10 mouse cellular contexts compared by ENCODE assay signal in the genomic region with DNA sequence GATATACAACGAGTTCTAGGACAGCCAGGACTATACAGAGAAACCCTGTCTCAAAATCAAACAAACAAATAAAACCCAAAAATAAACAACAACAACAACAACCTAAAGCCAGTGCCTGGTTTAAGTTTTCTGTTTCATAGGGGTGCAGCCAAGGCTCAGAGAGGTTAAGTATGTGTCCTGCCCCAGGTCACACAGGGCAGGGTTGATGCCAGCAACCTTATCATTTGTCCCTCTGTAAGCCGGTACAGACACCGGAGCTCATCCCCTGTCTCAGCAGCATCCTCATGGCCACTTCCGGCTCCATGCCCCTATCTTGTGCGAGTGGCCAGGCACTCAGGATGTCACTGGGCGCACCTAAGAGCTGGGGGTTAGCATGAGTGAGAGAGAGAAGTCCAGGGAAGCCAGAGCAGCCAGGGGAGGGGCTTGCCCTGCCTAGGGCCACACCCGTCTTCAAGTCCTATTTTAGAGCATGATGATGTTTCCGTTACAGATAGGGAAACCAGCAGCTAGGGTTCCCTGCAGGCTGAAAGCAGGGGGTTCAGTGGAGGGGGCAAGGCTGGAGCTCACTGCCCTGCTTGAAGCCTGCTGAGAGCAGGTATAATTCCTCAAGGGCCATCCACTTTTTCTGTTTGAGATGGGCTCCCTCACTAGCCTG. TPM values are rescaled to one million over a fixed set of nuclear protein-coding genes. Genes with fewer than 3 reads are reported as not detected.
DNase-seq lines count a peak whose midpoint lies in the region; ATAC-seq and TF ChIP-seq lines count a peak whose summit lies in the region.
"Had no signal": no experiment of that assay in that cellular context is flagged by ENCODE, and none has a peak within 500 bp of the region (broad histone marks: within the 10 kb centered on the region; RNA-seq: fewer than 3 reads in every experiment).

No protein-coding gene starts in this region.

- no peak for DNase-seq in heart, adult 2 months
- peak; percentile 83 for DNase-seq in MEL (ENCODE audit: low read depth, low spot score)
- peak; percentile 13 for DNase-seq in naive thymus-derived CD4-positive, alpha-beta T cell, adult 2 months (ENCODE audit: low read depth)
- DNase-seq in MN1 (ENCODE audit: low spot score) = no peak
- no peak for DNase-seq in kidney, postnatal 14 days
- DNase-seq in retina, postnatal 1 day = no peak
- DNase-seq: embryo, embryonic 11 days had no signal

- no peak for TF ChIP-seq POLR2A in heart, adult 2 months (IDR thresholded peaks at IDR 0.05; ENCODE audit: insufficient read depth, low read depth, low read length)
- TF ChIP-seq POLR2A in MEL (IDR thresholded peaks at IDR 0.05; ENCODE audit: control insufficient read depth in 1 of 2, insufficient read depth in 1 of 2, low read depth in 1 of 2, low read length in 2 of 2, poor library complexity in 1 of 2) = peak; percentile 29 to 65; a peak in 2 of 4 replicates

- H3K36me3 ChIP-seq in heart, embryonic 15.5 days = no peaks in the 10 kb centered on the region
- no peaks in the 10 kb centered on the region for H3K36me3 ChIP-seq in heart, adult 2 months (ENCODE audit: control insufficient read depth, insufficient read depth, low read length)
- peaks cover 0 to 19% of the 10 kb centered on the region in 2 experiments; a peak in 2 of 4 replicates for H3K36me3 ChIP-seq in MEL (ENCODE audit: control insufficient read depth in 1 of 2, insufficient read depth in 2 of 2, low read length in 2 of 2)

- no peaks in the 10 kb centered on the region for H3K9me3 ChIP-seq in heart, embryonic 15.5 days (replicated peaks)
- H3K9me3 ChIP-seq in MEL (replicated peaks; ENCODE audit: insufficient read depth, low read length) = no peaks in the 10 kb centered on the region

- no peak for TF ChIP-seq CTCF in heart, adult 2 months (IDR thresholded peaks at IDR 0.05)
- no peak for TF ChIP-seq CTCF in MEL (IDR thresholded peaks at IDR 0.05 in 2 of 3, conservative IDR thresholded peaks at IDR 0.05 in 1 of 3; ENCODE audit: control insufficient read depth in 1 of 3, insufficient read depth in 1 of 3, low read depth in 2 of 3, low read length in 3 of 3, poor library complexity in 1 of 3, severe bottlenecking in 1 of 3)

- H3K4me2 ChIP-seq in heart, embryonic 15.5 days = peak overlapping the region; percentile 4; the same call in 1 of the 2 replicates

- intact Hi-C loops in heart, adult 2 months (cut with DNase I) = no loop called here

- H3K4me1 ChIP-seq in heart, embryonic 15.5 days (replicated peaks) = peaks cover 59% of the 10 kb centered on the region
- H3K4me1 ChIP-seq in heart, adult 2 months (ENCODE audit: control insufficient read depth, insufficient read depth, low read length) = peaks cover 5% of the 10 kb centered on the region
- H3K4me1 ChIP-seq in MEL (ENCODE audit: control insufficient read depth in 1 of 2, insufficient read depth in 2 of 2, low read length in 2 of 2) = peaks cover 12 to 29% of the 10 kb centered on the region in 2 experiments

- TF ChIP-seq RAD21 in MEL (IDR thresholded peaks at IDR 0.05; ENCODE audit: low read depth, low read length) = no peak

- no peak for TF ChIP-seq EP300 in heart, adult 2 months (IDR thresholded peaks at IDR 0.05; ENCODE audit: insufficient read depth, low read depth, low read length)
- peak; percentile 50 to 72 for TF ChIP-seq EP300 in MEL (IDR thresholded peaks at IDR 0.05; ENCODE audit: low read depth in 1 of 2, low read length in 2 of 2)

- H3K4me3 ChIP-seq in heart, embryonic 15.5 days = no peak overlapping the region
- H3K4me3 ChIP-seq in heart, adult 2 months = no peak overlapping the region
- H3K4me3 ChIP-seq in MEL (ENCODE audit: control insufficient read depth in 1 of 2, insufficient read depth in 1 of 2, low read depth in 2 of 2, low read length in 2 of 2) = peak overlapping the region; percentile 7 to 20; a peak in 3 of 4 replicates

- H3K79me2 ChIP-seq in heart, adult 2 months (replicated peaks; ENCODE audit: control insufficient read depth, insufficient read depth, low read length) = no peaks in the 10 kb centered on the region
- no peaks in the 10 kb centered on the region for H3K79me2 ChIP-seq in MEL (ENCODE audit: control insufficient read depth, insufficient read depth, low read length, poor library complexity)

- WGBS in heart, embryonic 15.5 days = 39% methylated on average over 8 of the region's 8 CpGs
- 23% methylated on average over 8 of the region's 8 CpGs for WGBS in heart, adult 2 months

- no peak overlapping the region for H3K9ac ChIP-seq in heart, embryonic 15.5 days
- H3K9ac ChIP-seq in heart, adult 2 months (ENCODE audit: low read depth, low read length) = no peak overlapping the region
- H3K9ac ChIP-seq in MEL (ENCODE audit: control insufficient read depth, low read depth, low read length, poor library complexity, severe bottlenecking) = peak overlapping the region; percentile 56

- H3K27me3 ChIP-seq in heart, embryonic 15.5 days = no peaks in the 10 kb centered on the region
- no peaks in the 10 kb centered on the region for H3K27me3 ChIP-seq in heart, adult 2 months (ENCODE audit: control insufficient read depth, insufficient read depth, low read length)
- H3K27me3 ChIP-seq in MEL (ENCODE audit: control insufficient read depth in 1 of 2, insufficient read depth in 2 of 2, low read length in 2 of 2) = no peaks in the 10 kb centered on the region

- ATAC-seq in heart, embryonic 15.5 days (replicated peaks; ENCODE audit: insufficient number of reproducible peaks, insufficient read depth, low FRiP score, low read depth) = no peak
- peak; percentile 33 for ATAC-seq in granulocyte monocyte progenitor cell, adult 5-6 weeks (replicated peaks; ENCODE audit: poor library complexity, severe bottlenecking)
- ATAC-seq: intestine, postnatal 0 days had no signal

- H3K27ac ChIP-seq in heart, embryonic 15.5 days = peak overlapping the region; percentile 24
- no peak overlapping the region for H3K27ac ChIP-seq in heart, adult 2 months
- peak overlapping the region; percentile 74 for H3K27ac ChIP-seq in MEL (ENCODE audit: control insufficient read depth, low read depth, low read length)

TF ChIP-seq in MEL, 35 proteins besides CTCF, POLR2A, EP300 and RAD21:
- TF ChIP-seq TCF12 (IDR thresholded peaks at IDR 0.05; ENCODE audit: low read depth, low read length) (peak; percentile 50; the same call in 1 of the 2 replicates), NELFE (IDR thresholded peaks at IDR 0.05; ENCODE audit: low read depth, low read length) (peak; percentile 42), MEF2A (IDR thresholded peaks at IDR 0.05; ENCODE audit: extremely low read depth, insufficient replicate concordance, low read depth, low read length, poor library complexity, severe bottlenecking) (peak; percentile 91), CHD2 (IDR thresholded peaks at IDR 0.05; ENCODE audit: low read length) (no peak), GATA1 (IDR thresholded peaks at IDR 0.05; ENCODE audit: low read depth, low read length) (peak; percentile 32; the same call in 1 of the 2 replicates), USF2 (IDR thresholded peaks at IDR 0.05; ENCODE audit: borderline replicate concordance in 1 of 2, insufficient read depth in 1 of 2, low read depth in 1 of 2, low read length in 2 of 2) (no peak), MAX (IDR thresholded peaks at IDR 0.05; ENCODE audit: low read length) (0 out of 2 replicates have a peak, but pooled peaks have one; percentile 13), MXI1 (IDR thresholded peaks at IDR 0.05; ENCODE audit: low read depth, low read length) (no peak), SIN3A (IDR thresholded peaks at IDR 0.05; ENCODE audit: low read length) (peak; percentile 63; the same call in 1 of the 2 replicates), TBP (IDR thresholded peaks at IDR 0.05; ENCODE audit: low read depth, low read length) (peak; percentile 68), ETS1 (IDR thresholded peaks at IDR 0.05; ENCODE audit: low read depth, low read length) (peak; percentile 46; the same call in 1 of the 2 replicates), HCFC1 (IDR thresholded peaks at IDR 0.05; ENCODE audit: low read depth, low read length) (no peak)
TF ChIP-seq in MEL: peak in this region for 8.

RNA-seq across cellular contexts. Expression of a gene that starts 12.3 kb away (rescaled TPM):
- 1.3 and 2.5 TPM in 2 replicates for polyA plus RNA-seq in heart, embryonic 15.5 days (2015; fragmentation: Nextera tagmentation; extraction: Ambion mirVana)
- total RNA-seq in heart, adult 2 months (2021) = 1 to 10 TPM; 1.1 to 1.2 TPM
- 0.84 and 0.94 TPM in 2 replicates for polyA plus RNA-seq in heart, adult 2 months (2012; rRNA removed)
- 0.03 TPM in 1 of 2 replicates, not detected in the other for total RNA-seq in MEL (2012; rRNA removed)
- not detected for polyA plus RNA-seq in MEL (2012; ENCODE audit: insufficient read depth in 1 of 2, insufficient read length in 2 of 2, low read depth in 1 of 2, low replicate concordance in 2 of 2, missing spikeins in 1 of 2)
- total RNA-seq in granulocyte monocyte progenitor cell, adult 5-6 weeks (2014; fragmentation: Nextera tagmentation) = not detected in 2 replicates
- not detected in 2 replicates for total RNA-seq in granulocyte monocyte progenitor cell, adult 5-6 weeks (2017)

Comparison
In these comparisons a context has a peak if more than half of its experiments do, and no peak if none do; other contexts are left out.
1. H3K4me3 ChIP-seq: peak in MEL (2 of 2); none in heart, embryonic 15.5 days (single experiment) and heart, adult 2 months (single experiment).
2. DNase-seq: peak in MEL (single experiment) and naive thymus-derived CD4-positive, alpha-beta T cell, adult 2 months (single experiment); none in heart, adult 2 months (0 of 2), MN1 (single experiment), kidney, postnatal 14 days (single experiment) and retina, postnatal 1 day (single experiment).